Mouse (Mus musculus) hindbrain, embryonic 15.5 days (tissue): ENCODE measurements at regions not wholly inside any gene's neighbourhood (a gene's known extent, or its start where the extent isn't known, plus 50 kb on each side); places are given as distances from the start of the nearest gene placed in this dataset.
A peak's percentile ranks its signal among the peaks of the same experiment; 100 is the strongest.

ENCODE experiments used
- ATAC-seq: fragments of 200-750 bp; cut with Nextera tagmentation; 2 replicates; pipeline ENCODE4 v1.8.0; 2017; ENCODE audit warnings: low read depth, moderate number of reproducible peaks, moderate TSS enrichment; ENCODE audit not compliant: low FRiP score
- H3K27ac ChIP-seq: fragments of 300-500 bp; sonication (generic); replicated peaks from 2 replicates; pipeline ENCODE4 v1.5.1; 2015; ENCODE audit warnings: mild to moderate bottlenecking, inconsistent platforms
- H3K27me3 ChIP-seq: fragments of 300-500 bp; sonication (generic); 2 replicates; pipeline ENCODE4 v1.6.1; 2015; ENCODE audit warnings: control low read depth, inconsistent platforms
- H3K36me3 ChIP-seq: fragments of 300-500 bp; sonication (generic); 2 replicates; pipeline ENCODE4 v1.6.1; 2015; ENCODE audit warnings: control low read depth, inconsistent platforms
- H3K4me1 ChIP-seq: fragments of 300-500 bp; sonication (generic); replicated peaks from 2 replicates; pipeline ENCODE4 v1.6.1; 2015; ENCODE audit warnings: control low read depth, inconsistent platforms
- H3K4me2 ChIP-seq: fragments of 300-500 bp; sonication (generic); 2 replicates; pipeline ENCODE4 v1.6.1; 2015; ENCODE audit warnings: moderate library complexity, mild to moderate bottlenecking, inconsistent platforms
- H3K4me3 ChIP-seq: fragments of 300-500 bp; sonication (generic); 2 replicates; pipeline ENCODE4 v1.5.1; 2015; ENCODE audit warnings: mild to moderate bottlenecking, inconsistent platforms
- H3K9ac ChIP-seq: fragments of 300-500 bp; sonication (generic); 2 replicates; pipeline ENCODE4 v1.6.1; 2015; ENCODE audit warnings: inconsistent platforms
- H3K9me3 ChIP-seq: fragments of 300-500 bp; sonication (generic); 2 replicates; pipeline ENCODE4 v1.6.1; 2016; ENCODE audit warnings: control low read depth, inconsistent platforms
- WGBS: fragments of 180-500 bp; shearing (Covaris S2); methylation state at CpG from one replicate; pipeline ENCODE4 v1.1.7; 2015; 5-methylcytosine and 5-hydroxymethylcytosine counted together

- no peak for ATAC-seq
- no peak overlapping the region for H3K4me2 ChIP-seq
- H3K4me1 ChIP-seq = peaks cover 15% of the 10 kb centered on the region
- no peak overlapping the region for H3K4me3 ChIP-seq
- WGBS = 86% methylated on average over 11 of the region's 11 CpGs
- no peak overlapping the region for H3K27ac ChIP-seq
- H3K9me3 ChIP-seq = no peaks in the 10 kb centered on the region
- no peak overlapping the region for H3K9ac ChIP-seq
- H3K36me3 ChIP-seq = no peaks in the 10 kb centered on the region
- H3K27me3 ChIP-seq = no peaks in the 10 kb centered on the region
These were observed 58.8 kb upstream of the Bmp2k start for GRCm38 (mm10) chr5:96938718-96939117.

- WGBS = 63% methylated on average over 1 of the region's 1 CpGs
- ATAC-seq = no peak
- H3K4me1 ChIP-seq = peaks cover 15% of the 10 kb centered on the region
- no peak overlapping the region for H3K27ac ChIP-seq
- no peaks in the 10 kb centered on the region for H3K9me3 ChIP-seq
- H3K36me3 ChIP-seq = no peaks in the 10 kb centered on the region
- no peaks in the 10 kb centered on the region for H3K27me3 ChIP-seq
- no peak overlapping the region for H3K4me2 ChIP-seq
- no peak overlapping the region for H3K4me3 ChIP-seq
- no peak overlapping the region for H3K9ac ChIP-seq
These were observed 58.2 kb upstream of the Bmp2k start for GRCm38 (mm10) chr5:96939273-96939672.

GRCm38 (mm10) chr5:96940170-96941086, 57.1 kb upstream of the Bmp2k start:
- no peak overlapping the region for H3K9ac ChIP-seq
- H3K4me3 ChIP-seq = no peak overlapping the region
- no peak for ATAC-seq
- peak overlapping the region; percentile 49; the same call in 1 of the 2 replicates for H3K27ac ChIP-seq
- no peaks in the 10 kb centered on the region for H3K36me3 ChIP-seq
- WGBS = 73% methylated on average over 12 of the region's 12 CpGs
- peaks cover 15% of the 10 kb centered on the region for H3K4me1 ChIP-seq
- no peak overlapping the region for H3K4me2 ChIP-seq
- H3K27me3 ChIP-seq = no peaks in the 10 kb centered on the region
- H3K9me3 ChIP-seq = no peaks in the 10 kb centered on the region

- Histone ChIP-seq H3K9ac (no peak overlapping the region), H3K36me3 (no peaks in the 10 kb centered on the region), H3K27ac (peak overlapping the region; percentile 49), H3K4me2 (no peak overlapping the region), H3K9me3 (no peaks in the 10 kb centered on the region), H3K27me3 (no peaks in the 10 kb centered on the region), H3K4me1 (peaks cover 15% of the 10 kb centered on the region), H3K4me3 (no peak overlapping the region)
- peak; percentile 82 for ATAC-seq
- 42% methylated on average over 7 of the region's 7 CpGs for WGBS
These were observed 56.4 kb upstream of the Bmp2k start for GRCm38 (mm10) chr5:96941087-96941468.

- H3K36me3 ChIP-seq = no peaks in the 10 kb centered on the region
- WGBS = 51% methylated on average over 2 of the region's 2 CpGs
- no peak overlapping the region for H3K4me3 ChIP-seq
- no peak overlapping the region for H3K9ac ChIP-seq
- H3K4me2 ChIP-seq = no peak overlapping the region
- peak; percentile 75 for ATAC-seq
- peaks cover 15% of the 10 kb centered on the region for H3K4me1 ChIP-seq
- H3K27me3 ChIP-seq = no peaks in the 10 kb centered on the region
- H3K27ac ChIP-seq = no peak overlapping the region; the same call in 1 of the 2 replicates
- H3K9me3 ChIP-seq = no peaks in the 10 kb centered on the region
These were observed 56.0 kb upstream of the Bmp2k start for GRCm38 (mm10) chr5:96941518-96941917.
